Mouse (Mus musculus) right cerebral cortex, postnatal 36 days (tissue): ENCODE data around the gene Gm26602.
A peak's percentile ranks its signal among the peaks of the same experiment; 100 is the strongest.
"Not testable (repeated sequence)": the region's sequence is repeated elsewhere in the genome, so short reads cannot be mapped to it uniquely, and the experiment has no call there.

ENCODE experiments used
- DNase-seq, 2 experiments: peaks; one replicate each; pipeline ENCODE4 v3.0.0; 2022; ENCODE audit warnings: low spot score in 2 of 2, mixed read lengths in 1 of 2

Gene Gm26602

DNA sequence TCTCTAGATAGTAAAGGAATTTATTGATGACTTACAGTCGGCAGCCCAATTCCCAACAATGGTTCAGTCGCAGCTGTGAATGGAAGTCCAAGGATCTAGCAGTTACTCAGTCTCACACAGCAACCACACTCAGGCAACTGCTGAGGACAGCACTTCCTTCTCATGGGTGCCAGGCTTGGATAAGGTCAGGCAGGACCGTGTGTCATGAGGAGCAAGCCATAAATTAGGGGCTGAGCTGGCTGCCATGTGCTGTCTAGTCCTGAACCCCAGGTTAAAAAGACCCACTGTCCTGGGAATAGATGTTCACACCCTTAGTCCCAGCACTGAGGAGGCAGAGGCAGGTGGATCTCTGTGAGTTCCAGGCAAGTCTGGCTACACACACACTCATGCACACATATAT is 25.7 kb upstream of the Gm26602 start:
- DNase-seq, result not testable (repeated sequence)

DNA sequence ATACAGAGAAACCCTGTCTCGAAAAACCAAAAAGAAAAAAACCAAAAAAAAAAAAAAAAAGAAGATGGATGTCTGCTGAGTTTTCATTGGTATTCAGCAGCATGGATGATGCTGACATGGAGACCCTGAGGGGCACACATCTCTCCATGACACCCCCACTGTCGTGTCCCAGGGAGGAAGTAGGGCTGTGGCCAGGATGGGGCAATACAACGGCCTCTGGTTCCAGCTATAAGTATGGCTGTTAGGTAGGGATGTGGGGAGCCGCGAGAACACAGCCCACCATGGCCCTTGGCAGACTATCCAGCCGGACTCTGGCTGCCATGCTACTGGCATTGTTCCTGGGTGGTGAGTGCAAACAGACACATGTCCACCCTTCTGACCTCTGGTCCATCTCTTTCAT is 24.6 kb upstream of the Gm26602 start, which contains the start of gene Elane:
Gene Elane (plus strand): TSS at position 194 of the 400 bp plus-strand sequence.
- no peak for DNase-seq

DNA sequence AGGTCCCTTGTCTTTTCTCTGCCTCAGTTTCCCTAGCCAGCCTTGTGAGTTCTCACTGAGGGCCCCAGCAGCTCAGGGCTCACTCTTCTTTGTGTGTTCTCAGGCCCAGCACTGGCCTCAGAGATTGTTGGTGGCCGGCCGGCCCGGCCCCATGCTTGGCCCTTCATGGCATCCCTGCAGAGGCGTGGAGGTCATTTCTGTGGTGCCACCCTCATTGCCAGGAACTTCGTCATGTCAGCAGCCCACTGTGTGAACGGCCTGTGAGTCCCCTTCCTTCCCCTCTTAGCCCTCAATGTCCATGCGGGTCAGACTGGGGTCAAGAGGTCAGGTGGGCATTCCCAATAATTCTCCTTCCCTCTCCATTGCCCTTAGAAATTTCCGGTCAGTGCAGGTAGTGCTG is 24.0 kb upstream of the Gm26602 start:
- no peak for DNase-seq

DNA sequence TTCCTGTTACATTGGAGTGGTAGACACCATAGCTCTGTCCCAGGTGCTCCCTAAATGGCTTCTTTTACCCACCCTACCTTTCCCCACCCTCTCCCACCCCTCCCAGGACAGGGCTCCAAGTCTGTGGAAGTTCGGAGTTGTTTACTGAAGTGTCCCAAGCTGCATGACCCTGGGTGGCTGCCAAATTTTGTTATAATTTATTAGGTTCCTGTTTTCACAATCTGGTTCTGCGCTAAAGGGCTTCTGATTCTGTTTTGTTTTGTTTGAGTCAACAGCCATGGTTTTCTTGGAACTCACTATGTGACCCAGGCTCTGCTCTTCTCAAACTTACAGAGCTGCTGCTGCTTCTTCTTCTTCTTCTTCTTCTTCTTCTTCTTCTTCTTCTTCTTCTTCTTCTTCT is 21.3 kb upstream of the Gm26602 start:
- DNase-seq, result no peak

DNA sequence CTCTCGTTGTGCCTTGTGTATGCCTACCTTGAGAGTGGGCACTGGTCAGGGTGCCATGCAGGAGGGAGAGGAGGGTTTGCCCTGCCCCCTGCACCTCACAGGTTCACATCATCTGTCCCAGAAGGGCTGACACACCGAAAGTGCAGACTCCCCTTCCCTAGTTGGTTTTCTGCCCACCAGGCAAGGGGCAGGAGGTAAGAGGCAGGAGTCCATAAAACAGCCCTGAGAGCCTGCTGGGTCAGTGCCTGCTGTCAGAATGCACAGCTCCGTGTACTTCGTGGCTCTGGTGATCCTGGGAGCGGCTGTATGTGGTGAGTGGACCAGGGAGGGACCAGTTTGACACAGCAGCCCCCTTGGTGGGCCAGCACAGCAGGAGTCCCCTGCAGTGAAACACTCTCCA is 20.0 kb upstream of the Gm26602 start, which contains the start of gene Cfd:
Gene Cfd (plus strand): TSS at position 184 of the 400 bp plus-strand sequence.
- no peak for DNase-seq

DNA sequence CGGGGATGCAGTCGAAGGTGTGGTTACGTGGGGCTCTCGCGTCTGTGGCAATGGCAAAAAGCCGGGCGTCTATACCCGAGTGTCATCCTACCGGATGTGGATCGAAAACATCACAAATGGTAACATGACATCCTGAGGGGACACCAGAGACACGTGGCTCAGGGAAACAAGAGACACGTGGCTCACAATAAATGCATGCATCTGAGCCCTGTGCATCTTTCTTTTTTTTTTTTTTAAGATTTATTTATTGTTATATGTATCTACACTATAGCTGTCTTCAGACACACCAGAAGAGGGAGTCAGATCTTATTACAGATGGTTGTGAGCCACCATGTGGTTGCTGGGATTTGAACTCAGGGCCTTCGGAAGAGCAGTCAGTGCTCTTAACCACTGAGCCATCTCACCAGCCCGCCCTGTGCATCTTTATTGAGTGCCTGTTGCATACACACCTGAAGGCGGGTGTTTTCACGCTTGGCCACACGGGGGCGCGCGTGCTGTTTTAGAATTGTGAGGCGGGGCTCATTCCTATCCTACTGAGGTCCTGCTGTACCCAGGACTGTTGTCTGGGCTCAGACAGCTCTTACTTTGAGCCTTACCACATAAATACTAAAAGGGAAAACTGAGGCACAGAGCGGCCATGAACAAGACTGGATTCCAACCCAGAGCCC is 18.1 kb upstream of the Gm26602 start:
- DNase-seq, result peak; percentile 55 to 61

DNA sequence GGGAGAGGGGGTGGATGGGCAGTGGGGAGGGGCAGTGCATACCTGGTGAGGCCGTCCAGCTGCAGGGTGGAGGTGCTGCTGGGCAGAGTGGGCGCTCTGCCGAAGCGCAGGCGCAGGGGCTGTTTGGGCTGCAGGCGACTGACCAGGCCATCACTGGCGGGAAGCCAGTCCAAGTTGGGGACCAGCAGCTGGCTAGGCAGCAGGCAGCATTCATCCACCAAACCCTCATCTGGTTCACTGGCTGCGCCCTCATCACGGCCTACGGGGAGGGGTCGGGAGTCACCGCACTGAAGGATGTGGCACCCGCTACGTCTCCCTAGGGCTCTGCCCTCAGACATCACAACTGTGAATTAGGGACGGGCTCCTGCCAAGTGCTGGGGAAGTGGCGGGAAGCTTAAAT is 14.3 kb upstream of the Gm26602 start:
- no peak for DNase-seq

DNA sequence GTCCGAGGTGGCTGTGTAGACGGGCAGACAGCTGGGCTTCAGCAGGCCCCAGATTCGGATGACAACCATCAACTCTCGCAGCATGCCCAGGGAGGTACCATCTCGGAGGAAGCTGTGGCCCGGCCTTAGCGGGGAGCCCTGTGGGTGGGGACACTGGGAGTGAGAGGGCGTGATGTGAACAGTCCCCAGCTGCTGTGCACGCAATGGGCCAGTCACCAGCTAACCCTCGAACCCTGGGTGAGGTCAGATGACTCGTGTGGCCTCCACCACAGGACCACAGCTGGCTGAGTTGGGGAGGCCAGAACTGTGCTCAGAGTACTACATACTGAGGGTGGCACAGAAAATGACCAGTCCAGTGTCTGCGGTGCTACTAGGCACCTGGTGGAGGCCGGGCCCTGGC is 13.8 kb upstream of the Gm26602 start:
- no peak for DNase-seq

DNA sequence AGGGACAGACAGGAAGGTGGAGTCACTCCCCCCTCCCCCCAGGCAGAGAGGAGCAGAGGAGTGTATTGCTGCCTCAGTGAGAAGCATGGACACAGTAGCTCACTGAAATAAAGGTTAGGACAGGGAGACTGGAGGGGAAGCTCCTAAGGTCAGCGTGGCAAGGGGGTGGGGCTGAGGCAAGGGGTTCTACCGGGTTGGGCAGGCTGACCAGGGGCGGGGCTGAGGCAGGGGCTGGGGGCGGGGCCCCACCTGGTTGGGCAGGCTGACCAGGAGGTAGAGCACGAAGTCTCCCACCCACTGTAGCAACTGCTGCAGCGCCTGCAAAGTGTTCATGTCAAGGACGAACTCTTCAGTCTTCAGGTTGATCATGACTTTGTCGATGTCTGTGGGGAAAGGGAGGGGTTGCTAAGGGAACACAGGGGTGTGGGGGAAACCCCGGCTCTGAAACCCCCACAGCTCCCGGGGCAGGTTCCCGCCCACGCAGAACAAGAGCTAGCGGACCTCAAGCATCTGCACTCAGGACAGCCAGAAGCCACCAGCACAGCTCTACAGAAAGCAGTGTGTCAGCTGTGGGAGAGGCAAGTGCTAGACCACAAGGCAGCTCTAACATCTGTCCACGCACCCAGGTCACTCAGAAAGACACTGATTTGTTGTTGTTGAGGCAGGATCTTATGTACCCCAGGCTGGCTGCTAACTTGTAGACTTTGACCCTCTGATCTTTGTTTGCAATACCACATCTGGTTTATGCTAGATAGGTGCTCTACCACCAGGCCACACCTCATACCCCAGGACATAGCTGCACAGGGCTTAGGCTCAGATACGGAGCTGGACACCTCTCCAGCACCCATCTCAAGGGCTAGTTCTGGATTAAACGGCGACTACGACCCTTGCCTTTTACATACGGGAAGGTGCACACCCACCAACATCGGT is 13.1 kb upstream of the Gm26602 start:
- no peak for DNase-seq

DNA sequence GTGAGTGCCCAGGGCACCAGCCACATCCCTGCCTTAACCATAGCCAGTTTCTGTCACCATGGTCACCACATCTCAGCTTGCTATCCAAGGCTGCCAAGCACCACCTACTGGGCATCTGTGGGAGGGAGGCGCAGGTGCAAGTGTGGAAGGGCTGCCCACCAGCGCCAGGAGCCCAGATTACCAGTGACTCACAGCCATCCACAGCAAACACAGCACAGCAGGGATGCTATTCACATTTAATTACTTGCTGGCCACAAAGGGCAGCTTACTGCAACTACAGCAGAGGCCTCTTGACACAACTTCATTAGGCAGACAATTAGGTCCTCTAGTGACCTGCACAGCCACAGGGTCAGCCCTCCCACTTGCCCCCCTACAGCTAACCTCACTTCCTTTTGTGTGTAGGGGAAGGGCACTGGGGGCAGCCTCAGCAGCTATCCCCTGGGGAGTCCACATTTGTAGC is 9.7 kb upstream of the Gm26602 start:
- DNase-seq, result peak; percentile 89 to 91

DNA sequence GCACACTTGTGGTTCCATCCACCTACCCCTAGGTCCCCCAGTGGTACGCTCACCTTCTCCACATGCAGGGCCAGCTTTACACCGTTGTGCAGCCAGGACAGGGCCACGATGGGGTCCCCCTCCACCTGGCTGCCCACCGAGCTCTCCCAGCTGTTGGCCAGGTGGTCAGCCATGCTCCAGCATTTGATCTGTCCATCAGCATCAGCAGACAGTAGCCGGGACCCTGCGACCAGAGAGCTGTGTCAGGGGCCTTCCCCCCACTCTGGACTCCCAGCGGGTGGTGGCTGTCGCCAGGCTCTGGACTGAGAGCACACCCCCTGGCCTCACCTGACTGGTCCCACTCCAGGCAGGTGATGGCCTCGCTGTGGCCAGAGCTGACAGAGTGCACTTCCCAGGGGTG is 3.9 kb upstream of the Gm26602 start:
- DNase-seq, result no peak

DNA sequence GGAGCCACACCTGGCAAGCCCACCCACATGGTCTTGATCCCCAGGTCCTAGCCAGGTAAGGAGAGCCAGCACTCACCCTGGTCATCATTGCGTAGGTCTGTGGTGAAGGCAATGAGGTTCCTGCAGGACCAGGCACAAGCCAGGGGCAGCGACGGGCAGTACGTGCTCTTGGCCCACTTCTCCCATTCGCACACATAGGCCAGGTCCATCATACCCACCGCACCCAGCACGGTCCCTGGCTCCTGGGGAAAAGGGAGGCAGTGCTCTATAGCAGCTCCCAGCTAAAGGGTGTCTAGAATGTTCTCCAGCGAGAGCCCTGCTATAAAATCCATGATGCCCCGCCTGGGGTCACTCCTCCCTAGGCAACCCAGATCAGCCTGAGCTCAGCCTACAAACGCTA is 3.2 kb upstream of the Gm26602 start:
- DNase-seq, result no peak

DNA sequence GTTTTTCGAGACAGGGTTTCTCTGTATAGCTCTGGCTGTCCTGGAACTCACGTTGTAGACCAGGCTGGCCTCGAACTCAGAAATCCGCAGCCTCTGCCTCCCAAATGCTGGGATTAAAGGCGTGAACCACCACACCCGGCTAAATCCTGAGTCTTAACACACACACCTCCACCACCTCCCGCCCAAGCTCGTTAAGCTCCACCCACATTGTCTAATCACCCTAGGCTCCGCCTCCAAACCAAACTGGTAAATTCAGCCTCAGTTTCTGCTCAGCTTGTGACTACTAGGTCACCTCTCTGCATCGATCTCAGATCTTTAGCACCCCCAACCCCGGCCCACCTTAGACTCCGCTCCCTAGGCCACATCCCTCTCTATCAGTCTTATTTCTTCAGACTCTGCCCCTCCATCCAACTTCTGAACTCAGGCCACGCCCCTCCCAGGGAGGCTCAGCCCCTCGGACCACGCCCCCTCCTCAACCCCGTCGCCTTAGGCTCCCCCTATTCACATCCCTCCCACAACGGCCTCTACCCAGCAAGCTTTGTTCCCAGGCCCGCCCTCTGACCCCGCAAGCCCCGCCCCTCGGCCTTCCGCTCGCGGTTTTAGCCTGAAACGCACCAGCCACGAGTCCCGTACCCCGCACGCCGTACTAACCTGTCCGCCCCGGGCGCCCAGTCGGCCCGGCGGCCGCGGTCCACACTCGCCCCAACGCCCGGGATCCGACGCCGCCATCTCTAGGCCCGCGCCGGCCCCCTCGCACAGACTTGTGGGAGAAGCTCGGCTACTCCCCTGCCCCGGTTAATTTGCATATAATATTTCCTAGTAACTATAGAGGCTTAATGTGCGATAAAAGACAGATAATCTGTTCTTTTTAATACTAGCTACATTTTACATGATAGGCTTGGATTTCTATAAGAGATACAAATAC is 2.2 kb upstream of the Gm26602 start, which contains the start of gene Med16:
Gene Med16 (minus strand): TSS at position 757 of the 925 bp plus-strand sequence.
- peak; percentile 91 to 92 for DNase-seq

DNA sequence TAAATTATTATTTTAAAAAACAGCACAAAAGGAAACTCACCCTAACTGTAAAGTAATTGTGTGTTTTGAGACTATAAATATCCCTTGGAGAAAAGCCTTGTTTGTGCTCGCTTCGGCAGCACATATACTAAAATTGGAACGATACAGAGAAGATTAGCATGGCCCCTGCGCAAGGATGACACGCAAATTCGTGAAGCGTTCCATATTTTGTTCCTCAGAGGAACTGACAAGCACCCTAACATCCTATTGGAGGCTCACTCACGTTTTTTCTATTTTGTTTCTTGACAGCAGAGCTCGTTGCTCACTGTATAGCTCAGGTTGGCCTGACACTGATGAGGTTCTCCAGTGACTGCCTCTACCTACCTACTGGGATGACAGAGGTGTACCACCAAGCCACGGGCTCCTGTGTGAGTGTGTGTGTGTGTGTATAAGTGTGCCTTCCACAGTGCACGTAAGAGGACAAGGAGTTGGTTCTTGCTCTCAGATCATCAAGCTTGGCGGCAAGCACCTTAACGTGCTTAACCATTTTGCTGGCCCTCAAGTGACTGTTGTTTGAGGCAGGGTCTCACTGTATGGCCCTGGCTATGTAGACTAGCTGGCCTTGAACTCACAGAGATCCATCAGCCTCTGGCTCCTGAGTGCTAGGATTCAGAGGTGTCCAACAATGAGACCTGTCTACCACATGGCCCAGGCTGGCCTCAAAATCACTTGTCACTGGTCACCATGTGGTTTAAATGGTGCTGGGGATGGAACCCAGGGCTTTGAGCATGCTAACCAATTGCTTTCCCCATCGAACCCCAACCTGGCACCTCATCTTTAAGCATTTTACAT is 1.3 kb upstream of the Gm26602 start:
- no peak for DNase-seq

DNA sequence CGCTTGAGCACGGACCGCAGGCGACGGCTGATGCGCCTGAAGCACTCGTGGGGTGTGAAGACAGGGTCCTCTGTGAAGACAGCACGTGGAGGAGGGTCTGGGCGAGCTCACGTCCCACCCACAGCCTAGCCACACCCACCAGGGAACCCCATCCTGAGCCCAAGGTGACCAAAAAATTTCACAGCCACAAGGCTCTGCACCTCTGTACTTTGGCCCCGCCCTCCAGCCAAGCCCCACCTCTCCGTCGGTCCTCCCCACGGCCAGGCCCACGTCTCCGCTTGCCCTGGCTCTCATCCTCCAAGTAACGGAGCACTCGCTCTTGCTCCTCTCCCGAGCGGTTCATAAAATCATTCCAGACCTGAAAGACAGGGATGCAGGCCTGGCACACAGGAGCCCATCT is 1.8 kb downstream of the Gm26602 start:
- no peak for DNase-seq

DNA sequence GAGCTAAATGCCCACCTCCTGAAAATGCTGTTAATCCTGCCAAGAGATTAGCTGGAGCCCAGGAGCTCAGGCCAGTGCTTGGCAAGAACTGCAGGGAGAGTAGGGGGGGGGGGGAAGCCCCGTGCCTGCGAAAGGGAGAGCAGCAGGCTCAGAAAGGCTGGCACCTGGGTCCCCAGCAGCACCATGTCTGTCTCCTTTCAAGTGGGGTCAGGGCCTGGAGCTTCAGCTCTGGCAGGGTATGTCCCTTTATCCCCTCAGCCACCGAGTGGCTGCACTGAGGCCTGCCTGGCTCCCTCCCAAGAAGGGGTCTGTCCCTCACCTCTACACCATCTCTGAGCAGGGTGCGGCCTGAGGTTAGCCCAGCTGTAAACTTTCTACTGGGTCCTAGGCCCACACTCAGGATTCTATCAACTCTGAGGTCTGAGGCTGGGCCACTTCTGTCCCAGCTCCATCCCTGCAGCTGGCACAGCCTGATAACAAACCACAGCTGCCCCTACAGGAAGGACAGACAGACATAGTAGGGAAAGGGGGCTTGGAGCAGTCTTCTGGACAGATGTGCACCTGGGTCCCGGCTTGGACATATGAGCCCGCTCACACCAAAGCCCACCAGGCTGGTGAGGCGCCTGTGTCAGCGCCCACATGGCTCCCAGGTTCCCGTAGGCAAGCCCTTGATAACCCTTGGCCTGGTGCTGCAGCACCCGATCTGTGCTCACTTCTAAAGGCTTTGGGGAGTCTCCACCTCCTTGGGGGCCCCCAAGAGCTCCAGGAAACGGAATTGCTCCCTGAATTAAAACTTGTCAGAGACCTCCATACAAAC is 3.7 kb downstream of the Gm26602 start:
- DNase-seq, result no peak

DNA sequence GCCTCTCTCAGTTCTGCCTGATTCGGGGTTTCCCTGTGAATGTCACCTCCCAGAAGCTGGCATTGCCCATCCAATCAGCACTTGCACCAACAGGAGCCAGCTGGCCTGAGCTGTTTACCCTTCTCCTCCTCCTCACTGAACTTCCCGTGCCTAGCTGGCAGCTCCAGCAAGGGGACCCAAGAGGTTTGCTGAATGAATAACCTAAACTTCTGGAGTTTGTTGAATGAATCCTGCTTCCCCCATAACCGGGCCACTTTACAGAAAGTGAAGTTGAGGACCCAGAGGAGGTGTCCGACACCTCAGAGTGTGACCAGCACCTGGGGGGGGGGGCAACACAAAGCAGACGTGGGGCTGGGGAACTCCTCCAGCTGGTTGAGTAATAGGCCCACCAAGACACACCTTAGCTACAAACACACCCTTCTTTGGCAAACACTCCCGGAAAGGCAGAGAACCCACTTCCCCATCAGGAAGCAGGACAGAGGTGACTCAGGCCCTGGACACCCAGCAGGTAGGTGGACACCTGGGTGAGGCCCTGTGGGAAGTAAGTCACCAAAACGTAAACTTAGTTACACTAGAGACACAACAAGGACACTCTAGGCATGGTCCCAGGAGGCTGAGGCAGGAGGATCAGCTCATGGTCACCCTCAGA is 4.4 kb downstream of the Gm26602 start:
- no peak for DNase-seq

DNA sequence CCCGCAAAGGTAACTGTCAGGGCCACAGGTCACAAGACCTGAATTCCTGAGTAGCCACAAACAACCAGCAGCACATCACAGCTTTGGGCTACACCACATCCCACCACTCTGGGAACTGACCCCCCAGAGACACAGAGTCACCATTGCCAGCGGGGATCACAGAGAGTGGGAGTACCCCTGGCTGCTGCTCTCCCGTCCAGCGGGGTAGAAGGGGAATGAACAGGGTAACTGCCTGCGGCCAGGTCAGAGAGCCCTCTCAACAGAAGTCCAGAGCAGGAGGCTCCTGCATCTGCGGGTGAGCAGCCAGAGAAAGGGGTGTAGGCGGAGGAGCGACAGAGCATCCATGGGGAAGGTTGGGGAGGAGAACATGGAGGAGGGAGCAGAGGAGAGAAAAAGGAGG is 5.4 kb downstream of the Gm26602 start:
- DNase-seq, result no peak

DNA sequence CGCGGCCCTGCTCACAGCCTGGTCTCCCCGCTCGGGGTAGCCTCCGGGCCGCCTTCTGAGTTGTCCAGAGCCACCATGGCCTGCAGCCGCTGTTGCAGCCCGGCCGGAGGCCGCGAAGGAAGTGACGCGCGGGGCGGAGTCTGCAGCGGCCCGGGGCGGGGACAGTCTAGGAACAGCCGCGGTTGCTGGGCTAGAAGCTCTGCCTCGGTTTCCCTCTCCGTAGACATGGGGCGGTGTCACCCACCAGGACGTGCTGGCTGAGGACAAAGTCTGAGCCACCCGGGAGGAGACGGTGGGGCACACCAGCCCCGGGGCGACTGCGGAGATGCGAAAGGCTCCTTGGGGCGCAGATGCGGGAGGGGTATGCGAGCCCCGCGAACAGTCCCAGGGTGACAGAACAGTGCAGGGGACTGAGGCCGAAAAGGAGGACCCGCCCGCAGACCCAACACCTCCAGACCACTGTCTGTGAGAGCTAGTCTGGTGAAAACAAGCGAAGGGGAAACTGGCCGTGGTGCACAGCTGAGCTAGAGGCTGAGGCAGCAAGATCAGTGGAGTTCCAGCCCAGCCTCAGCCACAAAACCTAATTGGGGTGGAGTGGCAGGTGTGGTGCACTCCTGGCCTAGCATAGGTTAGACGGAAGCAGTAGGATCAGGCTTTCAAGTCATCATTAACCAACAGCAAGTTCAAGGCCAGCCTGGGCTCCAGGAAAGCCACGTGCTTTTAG is 6.3 kb downstream of the Gm26602 start, which contains the start of gene Kiss1r:
Gene Kiss1r (plus strand): TSS at position 164 of the 724 bp plus-strand sequence.
- peak; percentile 73 to 77 for DNase-seq
